Mouse (Mus musculus): ENCODE measurements around the gene Irs1. TPM values are rescaled to one million over a fixed set of nuclear protein-coding genes. Genes with fewer than 3 reads are reported as not detected.
A peak's percentile ranks its signal among the peaks of the same experiment; 100 is the strongest.

Gene Irs1
- polyA plus RNA-seq, 1 experiment from 2014 or later: 11.5 TPM

DNA sequence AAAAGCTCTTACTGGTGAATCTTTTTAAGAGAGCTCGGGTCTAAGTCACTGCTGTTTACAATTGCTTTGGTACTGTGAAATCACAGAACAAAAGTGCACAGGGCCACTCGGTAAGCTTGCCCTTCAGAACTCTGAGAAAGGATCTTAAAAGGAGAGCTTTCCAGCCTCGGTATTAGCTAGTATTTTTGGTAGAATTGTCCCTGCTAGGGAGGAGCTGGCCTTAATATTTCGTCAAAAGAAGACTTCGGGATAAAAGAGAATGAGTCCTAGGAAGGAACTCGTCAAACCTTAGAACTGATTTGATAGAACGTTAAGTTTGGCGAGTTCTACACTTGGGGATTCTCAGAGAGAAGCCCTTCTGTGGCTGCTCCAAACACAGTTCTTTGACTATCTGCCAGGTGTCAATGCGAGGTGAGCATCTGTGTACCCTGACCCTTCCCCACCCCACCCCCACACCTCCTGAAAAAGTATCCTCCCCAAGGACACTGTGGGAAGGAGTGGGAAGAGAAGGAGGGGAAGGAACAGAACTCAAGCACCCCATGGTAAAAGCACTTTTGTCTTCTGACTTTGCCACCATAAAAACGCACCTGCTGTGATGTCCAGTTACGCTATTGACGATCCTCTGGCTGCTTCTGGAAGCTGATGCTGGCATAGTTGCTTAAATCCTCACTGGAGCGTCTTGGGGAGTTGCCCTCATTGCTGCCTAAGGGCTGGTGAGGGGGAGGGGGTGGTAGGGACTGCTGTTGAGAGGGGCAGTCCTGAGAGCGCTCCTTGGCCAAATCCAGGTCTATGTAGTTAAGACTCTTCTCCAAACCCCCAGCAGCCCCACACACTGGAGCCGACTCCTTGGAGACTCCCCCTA is 4.8 kb downstream of the Irs1 start:
- Histone ChIP-seq H3K4me2 (ENCODE audit: low read depth) (peak overlapping the region; percentile 91), H3K27ac (ENCODE audit: low read depth, low read length) (no peak overlapping the region), H3K4me1 (ENCODE audit: control insufficient read depth, insufficient read depth, low read length) (peaks cover 32% of the 10 kb centered on the region), H3K27me3 (ENCODE audit: control insufficient read depth, insufficient read depth, low read length) (no peaks in the 10 kb centered on the region), H3K9ac (ENCODE audit: low read length) (peak overlapping the region; percentile 55), H3K4me3 (ENCODE audit: low read depth, low read length) (peak overlapping the region; percentile 42), H3K9me3 (ENCODE audit: control insufficient read depth, low read length) (no peaks in the 10 kb centered on the region), H3K36me3 (ENCODE audit: control insufficient read depth, insufficient read depth, low read length) (peaks cover 8% of the 10 kb centered on the region)
- DNase-seq (ENCODE audit: low spot score): peak; percentile 40
- no peak for ATAC-seq (ENCODE audit: insufficient read depth, low FRiP score, low TSS enrichment)
- WGBS: 19% methylated on average over 15 of the region's 15 CpGs

DNA sequence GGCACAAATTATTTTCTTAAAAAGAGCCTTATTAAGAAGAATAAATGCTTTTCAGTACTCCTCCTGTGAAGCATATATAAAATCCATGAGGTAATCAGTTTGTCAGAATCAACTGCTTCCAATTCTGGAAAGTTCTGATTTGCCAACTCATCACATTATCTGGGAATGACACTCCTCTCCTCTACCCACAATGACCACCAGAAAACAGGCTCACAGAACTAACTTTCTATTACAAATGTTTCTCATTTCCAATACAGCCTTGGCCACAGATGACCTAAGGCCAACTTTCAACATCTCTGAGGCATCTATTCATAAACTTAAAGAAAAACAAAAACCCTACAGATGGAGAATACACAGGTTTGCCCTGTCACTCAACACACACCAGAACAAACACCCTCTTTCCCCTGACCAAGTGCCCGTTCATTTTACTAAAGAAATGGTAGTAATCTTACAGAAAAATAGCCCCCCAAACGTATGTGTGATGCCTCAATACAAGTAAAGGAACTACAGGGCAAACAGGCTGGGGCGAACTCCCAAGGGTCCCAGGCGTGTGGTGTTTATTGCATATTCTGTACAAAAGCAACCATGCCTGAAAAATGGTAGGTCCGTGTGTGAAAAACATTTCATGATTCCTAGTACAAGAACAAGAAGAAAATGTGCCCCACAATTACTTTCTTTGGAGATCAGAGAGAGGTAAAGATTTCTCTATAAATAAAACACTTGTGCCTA is 5.6 kb downstream of the Irs1 start:
- Histone ChIP-seq H3K36me3 (ENCODE audit: control insufficient read depth, insufficient read depth, low read length) (peaks cover 8% of the 10 kb centered on the region), H3K9me3 (ENCODE audit: control insufficient read depth, low read length) (no peaks in the 10 kb centered on the region), H3K4me3 (ENCODE audit: low read depth, low read length) (peak overlapping the region; percentile 42), H3K9ac (ENCODE audit: low read length) (peak overlapping the region; percentile 55), H3K27me3 (ENCODE audit: control insufficient read depth, insufficient read depth, low read length) (no peaks in the 10 kb centered on the region), H3K27ac (ENCODE audit: low read depth, low read length) (0 out of 2 replicates have a peak overlapping the region, but pooled peaks have one; percentile 8), H3K4me2 (ENCODE audit: low read depth) (peak overlapping the region; percentile 91), H3K4me1 (ENCODE audit: control insufficient read depth, insufficient read depth, low read length) (peaks cover 32% of the 10 kb centered on the region)
- DNase-seq (ENCODE audit: low spot score) (no peak), ATAC-seq (ENCODE audit: insufficient read depth, low FRiP score, low TSS enrichment) (no peak)
- WGBS: 21% methylated on average over 5 of the region's 5 CpGs

DNA sequence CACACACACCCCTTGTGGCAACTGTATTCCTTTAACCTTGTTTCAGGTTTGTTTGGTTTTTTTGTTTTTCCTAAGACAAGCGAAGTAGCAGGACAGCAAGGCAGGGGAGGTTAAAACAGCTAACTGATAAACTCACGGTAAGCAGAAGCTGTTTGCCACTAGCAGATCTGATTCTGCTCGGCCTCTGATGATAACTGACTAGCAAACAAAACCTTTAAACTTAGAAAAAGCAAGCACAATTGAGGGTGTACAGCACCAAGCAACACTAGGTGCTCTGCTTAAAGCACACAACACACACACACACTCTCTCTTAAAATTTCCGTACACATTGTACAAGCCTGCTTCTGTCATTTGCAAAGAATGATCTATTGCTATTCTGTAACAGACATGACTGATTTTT is 6.8 kb downstream of the Irs1 start:
- H3K4me2 ChIP-seq (ENCODE audit: low read depth): peak overlapping the region; percentile 91
- H3K36me3 ChIP-seq (ENCODE audit: control insufficient read depth, insufficient read depth, low read length): peaks cover 8% of the 10 kb centered on the region
- peak overlapping the region; percentile 57 for H3K9ac ChIP-seq (ENCODE audit: low read length)
- no peaks in the 10 kb centered on the region for H3K9me3 ChIP-seq (ENCODE audit: control insufficient read depth, low read length)
- ATAC-seq (ENCODE audit: insufficient read depth, low FRiP score, low TSS enrichment) (no peak), DNase-seq (ENCODE audit: low spot score) (no peak)
- peak overlapping the region; percentile 86 for H3K27ac ChIP-seq (ENCODE audit: low read depth, low read length)
- H3K27me3 ChIP-seq (ENCODE audit: control insufficient read depth, insufficient read depth, low read length): no peaks in the 10 kb centered on the region
- H3K4me3 ChIP-seq (ENCODE audit: low read depth, low read length): peak overlapping the region; percentile 42
- 30% methylated on average over 4 of the region's 4 CpGs for WGBS
- H3K4me1 ChIP-seq (ENCODE audit: control insufficient read depth, insufficient read depth, low read length): peaks cover 31% of the 10 kb centered on the region

DNA sequence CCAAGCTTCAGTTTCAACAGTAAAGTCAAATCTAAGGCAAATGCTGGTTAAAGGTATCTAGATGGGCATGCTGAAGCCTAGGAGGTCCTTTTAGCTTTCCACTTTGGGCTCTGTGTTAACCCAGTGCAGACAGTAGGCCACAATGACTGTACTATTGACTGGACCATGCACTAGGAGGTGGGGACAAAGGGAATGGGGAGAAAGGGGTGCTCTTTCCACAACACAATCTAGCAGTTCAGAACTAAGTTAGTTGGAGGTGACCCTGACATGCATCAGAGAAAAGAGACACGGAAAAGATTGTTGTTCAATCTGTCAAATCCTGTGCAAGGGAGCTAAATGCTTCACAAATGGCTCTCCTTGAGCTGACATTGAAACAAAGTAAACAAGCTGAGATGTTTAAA is 7.3 kb downstream of the Irs1 start:
- WGBS: 15% methylated on average over 1 of the region's 1 CpGs

DNA sequence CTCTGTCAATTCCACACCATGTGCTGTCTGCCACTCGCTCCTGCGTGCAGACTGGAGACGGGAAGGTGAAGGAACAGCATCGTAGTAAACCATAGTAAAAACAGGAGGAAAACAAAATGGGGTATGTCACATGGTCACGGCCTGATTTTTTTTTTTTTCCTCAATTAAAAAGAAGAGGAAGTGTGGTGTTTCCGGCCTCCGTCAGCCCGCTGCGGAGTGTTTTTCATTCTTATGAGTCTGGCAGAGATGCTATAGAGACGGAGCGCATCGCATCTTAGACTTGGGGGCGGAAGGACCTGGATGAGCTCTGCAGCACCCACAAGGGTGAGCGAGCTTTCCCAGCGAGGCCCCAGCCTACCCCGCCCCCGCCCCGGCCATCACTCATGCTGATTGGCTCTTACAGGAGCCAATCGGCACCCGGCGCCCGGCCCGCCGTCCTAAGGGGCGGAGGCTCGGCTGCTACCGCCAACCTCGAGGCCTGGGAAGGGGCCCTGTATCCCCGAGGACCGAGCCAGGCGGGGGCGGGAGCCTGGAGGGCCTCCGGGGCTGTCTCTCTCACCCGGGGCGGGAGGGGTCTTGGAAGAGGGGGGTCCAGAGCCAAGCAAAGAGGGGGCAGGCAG is 8.1 kb downstream of the Irs1 start:
- Histone ChIP-seq H3K36me3 (ENCODE audit: control insufficient read depth, insufficient read depth, low read length) (peaks cover 3% of the 10 kb centered on the region), H3K4me2 (ENCODE audit: low read depth) (peak overlapping the region; percentile 91), H3K9me3 (ENCODE audit: control insufficient read depth, low read length) (no peaks in the 10 kb centered on the region), H3K4me3 (ENCODE audit: low read depth, low read length) (peak overlapping the region; percentile 42), H3K9ac (ENCODE audit: low read length) (peak overlapping the region; percentile 57), H3K27ac (ENCODE audit: low read depth, low read length) (peak overlapping the region; percentile 86), H3K27me3 (ENCODE audit: control insufficient read depth, insufficient read depth, low read length) (no peaks in the 10 kb centered on the region), H3K4me1 (ENCODE audit: control insufficient read depth, insufficient read depth, low read length) (peaks cover 26% of the 10 kb centered on the region)
- ATAC-seq (ENCODE audit: insufficient read depth, low FRiP score, low TSS enrichment): peak; percentile 97
- peak; percentile 95 for DNase-seq (ENCODE audit: low spot score)
- WGBS: 2% methylated on average over 35 of the region's 35 CpGs

More for the DNA sequence above, 7.3 kb downstream of the Irs1 start:
- H3K27me3 ChIP-seq (ENCODE audit: control insufficient read depth, insufficient read depth, low read length): no peaks in the 10 kb centered on the region
- peak overlapping the region; percentile 57 for H3K9ac ChIP-seq (ENCODE audit: low read length)
- peaks cover 26% of the 10 kb centered on the region for H3K4me1 ChIP-seq (ENCODE audit: control insufficient read depth, insufficient read depth, low read length)
- DNase-seq (ENCODE audit: low spot score) (peak; percentile 36), ATAC-seq (ENCODE audit: insufficient read depth, low FRiP score, low TSS enrichment) (no peak)
- peak overlapping the region; percentile 42 for H3K4me3 ChIP-seq (ENCODE audit: low read depth, low read length)
- H3K9me3 ChIP-seq (ENCODE audit: control insufficient read depth, low read length): no peaks in the 10 kb centered on the region
- peak overlapping the region; percentile 91 for H3K4me2 ChIP-seq (ENCODE audit: low read depth)
- H3K36me3 ChIP-seq (ENCODE audit: control insufficient read depth, insufficient read depth, low read length): peaks cover 5% of the 10 kb centered on the region
- peak overlapping the region; percentile 86 for H3K27ac ChIP-seq (ENCODE audit: low read depth, low read length)

DNA sequence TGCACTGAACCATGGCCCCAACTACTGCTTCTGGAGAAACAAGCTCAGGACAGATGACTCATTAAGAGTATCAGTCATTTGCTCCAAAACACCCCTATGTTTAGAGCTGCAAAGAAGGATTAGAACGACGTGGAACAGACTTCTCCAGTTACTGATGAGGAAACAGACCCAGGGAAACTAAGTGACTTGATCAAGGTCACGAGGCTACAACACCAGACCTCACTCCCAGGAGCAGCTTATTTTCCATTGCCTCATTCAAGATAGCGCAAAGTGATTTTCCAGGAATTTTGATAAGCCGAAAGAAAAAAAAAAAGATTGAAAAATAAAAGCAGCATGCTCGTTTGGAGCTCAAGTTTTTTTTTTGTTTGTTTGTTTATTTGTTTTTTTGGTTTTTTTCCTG is 9.4 kb downstream of the Irs1 start:
- H3K9ac ChIP-seq (ENCODE audit: low read length): no peak overlapping the region
- 90% methylated on average over 6 of the region's 6 CpGs for WGBS

DNA sequence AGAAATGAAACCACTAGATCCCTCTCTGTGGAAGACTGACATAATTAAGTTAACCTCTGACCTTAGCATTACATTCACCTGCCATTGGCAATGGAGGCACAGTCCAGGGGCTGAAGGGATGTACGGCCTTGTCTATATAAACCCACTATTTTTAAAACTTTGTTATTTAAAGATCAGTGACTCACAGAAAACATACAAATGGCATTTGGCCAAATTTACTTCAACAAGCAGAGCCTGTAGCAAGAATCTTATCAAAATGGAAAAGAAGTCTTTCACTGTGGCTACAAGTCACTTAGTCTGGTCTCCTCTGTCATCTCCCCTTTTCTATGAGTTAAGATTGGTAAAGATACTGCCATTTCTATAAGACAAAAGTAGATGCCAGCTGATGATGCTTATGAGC is 11.4 kb downstream of the Irs1 start:
- H3K4me3 ChIP-seq (ENCODE audit: low read depth, low read length): no peak overlapping the region
- 79% methylated on average over 1 of the region's 1 CpGs for WGBS
- no peak overlapping the region for H3K4me2 ChIP-seq (ENCODE audit: low read depth)
- H3K27me3 ChIP-seq (ENCODE audit: control insufficient read depth, insufficient read depth, low read length): no peaks in the 10 kb centered on the region
- H3K4me1 ChIP-seq (ENCODE audit: control insufficient read depth, insufficient read depth, low read length): peaks cover 8% of the 10 kb centered on the region
- H3K27ac ChIP-seq (ENCODE audit: low read depth, low read length): no peak overlapping the region
- no peaks in the 10 kb centered on the region for H3K9me3 ChIP-seq (ENCODE audit: control insufficient read depth, low read length)
- DNase-seq (ENCODE audit: low spot score) (no peak), ATAC-seq (ENCODE audit: insufficient read depth, low FRiP score, low TSS enrichment) (no peak)
- H3K9ac ChIP-seq (ENCODE audit: low read length): no peak overlapping the region
- peaks cover 5% of the 10 kb centered on the region for H3K36me3 ChIP-seq (ENCODE audit: control insufficient read depth, insufficient read depth, low read length)

More for the DNA sequence above, 9.4 kb downstream of the Irs1 start:
- H3K27me3 ChIP-seq (ENCODE audit: control insufficient read depth, insufficient read depth, low read length): no peaks in the 10 kb centered on the region
- no peak overlapping the region for H3K27ac ChIP-seq (ENCODE audit: low read depth, low read length)
- no peak for ATAC-seq (ENCODE audit: insufficient read depth, low FRiP score, low TSS enrichment)
- H3K4me3 ChIP-seq (ENCODE audit: low read depth, low read length): no peak overlapping the region
- no peaks in the 10 kb centered on the region for H3K9me3 ChIP-seq (ENCODE audit: control insufficient read depth, low read length)
- H3K36me3 ChIP-seq (ENCODE audit: control insufficient read depth, insufficient read depth, low read length): peaks cover 2% of the 10 kb centered on the region
- no peak for DNase-seq (ENCODE audit: low spot score)
- no peak overlapping the region for H3K4me2 ChIP-seq (ENCODE audit: low read depth)
- peaks cover 18% of the 10 kb centered on the region for H3K4me1 ChIP-seq (ENCODE audit: control insufficient read depth, insufficient read depth, low read length)

DNA sequence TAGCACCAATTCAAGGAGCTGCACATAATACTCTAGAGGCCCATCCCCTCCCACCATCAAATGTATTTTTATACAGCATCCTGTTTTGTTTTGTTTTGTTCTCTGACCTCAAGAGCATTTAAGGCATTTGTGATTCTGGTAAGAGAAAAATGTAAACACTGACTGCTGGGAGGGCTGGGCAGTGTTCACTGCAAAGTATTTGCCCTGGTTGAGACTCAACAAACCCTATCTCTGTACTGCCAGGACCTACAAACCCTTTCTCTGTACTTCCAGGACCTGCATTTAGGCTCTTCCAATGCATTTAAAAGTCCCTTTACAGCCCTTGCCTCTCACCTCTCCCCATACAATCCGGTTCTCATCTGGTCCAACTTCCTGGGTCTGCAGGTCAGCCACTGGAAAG is 16.9 kb downstream of the Irs1 start:
- peaks cover 5% of the 10 kb centered on the region for H3K36me3 ChIP-seq (ENCODE audit: control insufficient read depth, insufficient read depth, low read length)
- 17% methylated on average over 1 of the region's 1 CpGs for WGBS
- H3K4me2 ChIP-seq (ENCODE audit: low read depth): no peak overlapping the region
- no peaks in the 10 kb centered on the region for H3K27me3 ChIP-seq (ENCODE audit: control insufficient read depth, insufficient read depth, low read length)
- H3K4me3 ChIP-seq (ENCODE audit: low read depth, low read length): no peak overlapping the region
- H3K27ac ChIP-seq (ENCODE audit: low read depth, low read length): no peak overlapping the region
- H3K9ac ChIP-seq (ENCODE audit: low read length): no peak overlapping the region
- no peaks in the 10 kb centered on the region for H3K9me3 ChIP-seq (ENCODE audit: control insufficient read depth, low read length)
- no peaks in the 10 kb centered on the region for H3K4me1 ChIP-seq (ENCODE audit: control insufficient read depth, insufficient read depth, low read length)
- DNase-seq (ENCODE audit: low spot score) (no peak), ATAC-seq (ENCODE audit: insufficient read depth, low FRiP score, low TSS enrichment) (no peak)

Data from neural tube, embryonic 11.5 days (tissue).